Mouse (Mus musculus) heart, postnatal 10 days (tissue): Measurements from ENCODE around the gene Kcnma1. TPM values are rescaled to one million over a fixed set of nuclear protein-coding genes. Genes with fewer than 3 reads are reported as not detected.

Experiments used
- DNase-seq, 2 experiments: peaks; one replicate each; pipeline ENCODE4 v3.0.0; 2021
- intact Hi-C: fragments of 180-260 bp; cut with DNase I; formaldehyde crosslinking; loops from one replicate; pipeline ENCODE4 v1.15.1; 2025
- total RNA-seq, 2 experiments: library from RNA; stranded (reverse); gene quantifications; 2 replicates each; pipeline ENCODE4 v1.2.3; 2021

Kcnma1 gene
- total RNA-seq, 2 experiments from 2014 or later, result 0.41 to 0.87 TPM

DNA sequence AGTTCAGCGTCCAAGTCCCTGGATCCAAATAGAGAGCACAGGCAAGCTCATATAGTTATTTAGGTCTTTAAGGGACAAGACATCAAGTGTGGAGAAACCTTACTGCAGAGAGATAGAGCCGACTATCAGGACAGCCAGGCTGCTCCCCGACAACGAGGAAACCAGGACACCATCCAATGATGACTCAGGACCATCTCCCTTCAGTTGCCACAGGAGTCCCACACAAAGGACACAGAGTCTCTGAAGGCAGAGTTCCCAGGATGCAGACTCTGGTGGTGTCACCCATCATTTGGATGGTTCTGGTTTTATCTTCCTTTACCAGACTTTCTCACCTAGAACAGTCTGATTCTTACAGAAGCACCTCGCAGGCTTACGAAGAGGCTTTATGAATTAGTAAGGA lies 388.9 kb downstream of the Kcnma1 start:
- intact Hi-C loops, result no loop called here
- DNase-seq, result no peak

DNA sequence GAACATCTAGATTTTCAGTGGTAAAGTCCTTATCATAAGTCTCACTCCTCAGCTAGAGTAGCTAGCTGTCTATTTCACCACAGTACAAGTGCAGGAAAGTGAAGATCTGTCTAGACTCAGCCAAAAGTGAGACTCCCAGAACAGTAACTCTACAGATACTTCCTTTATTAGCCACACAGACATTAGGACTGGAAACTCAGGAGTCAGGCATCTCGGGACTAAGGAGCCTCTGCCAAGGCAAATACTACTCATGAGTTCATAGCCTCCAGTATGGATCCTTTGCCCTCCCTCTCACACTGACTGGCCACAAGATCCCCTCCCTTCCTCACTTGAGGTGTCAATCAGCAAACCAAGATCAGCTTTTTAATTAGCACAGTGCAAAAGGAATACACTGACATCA lies 389.8 kb downstream of the Kcnma1 start:
- intact Hi-C loops, result no loop called here

DNA sequence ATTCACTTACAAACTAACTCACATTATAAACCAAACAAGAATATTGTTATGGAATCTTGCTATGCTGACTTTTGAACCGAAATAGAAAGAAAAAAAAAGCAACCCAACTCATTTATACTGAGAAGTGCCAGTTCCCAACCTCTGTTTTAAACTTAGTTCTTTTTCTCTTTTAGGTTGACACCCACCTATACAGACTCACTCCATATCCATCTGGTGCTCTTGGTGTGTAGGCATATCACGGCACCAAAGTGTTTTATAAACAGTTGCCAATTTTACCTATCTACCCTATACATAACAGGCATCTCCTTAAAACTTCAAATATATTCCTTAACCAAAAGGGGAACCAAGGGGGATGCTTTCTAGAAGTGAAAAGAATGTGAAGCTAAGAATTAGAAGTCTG lies 393.6 kb downstream of the Kcnma1 start:
- no peak for DNase-seq
- intact Hi-C loops, result no loop called here

More for the DNA sequence above, 389.8 kb downstream of the Kcnma1 start:
- DNase-seq, result no peak

DNA sequence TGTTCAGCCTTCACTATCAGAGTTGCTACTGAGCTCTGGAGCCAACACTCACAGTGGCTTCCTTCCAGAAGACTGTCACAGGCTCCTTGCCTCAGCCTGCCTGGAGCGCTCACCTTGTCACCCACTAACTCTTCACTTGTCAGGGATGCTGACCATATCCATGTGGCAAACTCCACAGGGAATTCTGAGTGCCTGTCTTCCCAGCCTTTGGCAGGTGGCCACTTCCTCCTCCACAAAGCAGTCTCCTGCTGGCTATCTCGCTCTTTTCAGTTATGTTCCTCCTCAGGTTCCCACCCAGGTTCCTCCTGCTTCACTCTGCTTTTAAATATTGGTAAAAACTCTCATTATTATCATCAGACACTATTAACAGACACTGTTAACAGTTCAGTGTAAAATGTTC lies 395.3 kb downstream of the Kcnma1 start:
- no peak for DNase-seq
- intact Hi-C loops, result no loop called here

DNA sequence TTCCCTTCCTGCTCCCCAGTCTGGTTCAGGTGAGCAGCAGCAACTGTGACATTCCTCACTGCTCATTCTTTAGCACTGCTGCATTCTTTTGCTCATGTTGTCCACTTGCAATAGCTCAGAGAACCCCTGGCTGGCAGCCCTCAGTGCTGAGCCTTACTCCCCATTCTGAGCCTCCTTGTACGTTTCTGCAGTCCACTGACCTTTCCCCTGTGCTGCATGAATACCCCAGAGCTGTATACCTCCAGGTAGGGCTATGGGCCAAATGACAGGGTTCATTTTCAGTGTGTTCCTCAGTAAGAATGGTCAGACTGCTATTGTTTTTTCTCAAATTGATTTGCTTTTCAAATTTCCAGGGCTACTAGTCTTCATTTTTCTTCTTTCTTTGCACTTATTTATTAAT lies 396.2 kb downstream of the Kcnma1 start:
- DNase-seq, result no peak
- intact Hi-C loops, result no loop called here

DNA sequence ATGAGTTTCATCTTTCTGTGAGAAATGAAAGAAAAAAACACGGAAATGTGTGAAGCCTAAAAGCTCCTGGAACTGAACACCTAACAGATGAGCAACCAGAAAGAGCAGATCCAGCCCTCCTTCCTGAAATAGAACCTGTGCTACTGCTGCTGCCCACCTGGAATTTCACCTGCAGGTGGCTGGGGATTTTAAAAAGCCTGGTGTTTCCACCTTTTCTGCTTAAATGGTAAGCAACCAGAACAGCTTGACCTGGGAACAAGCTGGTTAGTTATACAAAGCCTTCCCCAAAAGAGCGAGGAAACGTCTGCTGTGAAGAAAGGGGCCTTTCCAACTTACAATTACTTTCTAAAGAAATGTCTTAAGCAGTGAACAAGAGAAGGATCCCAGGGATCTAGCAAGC lies 404.2 kb downstream of the Kcnma1 start:
- no peak for DNase-seq
- intact Hi-C loops, result no loop called here

DNA sequence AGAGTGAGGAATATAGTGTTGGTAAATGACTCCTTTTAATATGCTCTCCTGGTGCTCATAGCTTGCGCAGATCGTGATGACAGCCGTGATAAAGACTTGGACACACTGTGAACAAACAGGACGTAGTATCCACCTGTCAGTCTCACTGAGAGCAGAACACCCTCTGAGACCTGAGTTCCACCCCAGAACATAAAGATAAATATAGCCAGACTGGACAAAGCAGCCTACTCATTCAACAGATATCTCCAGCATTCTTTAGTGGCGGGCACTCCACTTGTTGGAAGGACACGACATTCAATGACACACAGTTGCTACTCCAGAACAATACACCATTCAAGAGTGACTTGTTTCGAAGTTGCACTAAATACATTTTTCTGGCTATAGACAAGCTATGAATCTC lies 408.6 kb downstream of the Kcnma1 start:
- peak; percentile 28 to 40 for DNase-seq
- intact Hi-C loops, result no loop called here

DNA sequence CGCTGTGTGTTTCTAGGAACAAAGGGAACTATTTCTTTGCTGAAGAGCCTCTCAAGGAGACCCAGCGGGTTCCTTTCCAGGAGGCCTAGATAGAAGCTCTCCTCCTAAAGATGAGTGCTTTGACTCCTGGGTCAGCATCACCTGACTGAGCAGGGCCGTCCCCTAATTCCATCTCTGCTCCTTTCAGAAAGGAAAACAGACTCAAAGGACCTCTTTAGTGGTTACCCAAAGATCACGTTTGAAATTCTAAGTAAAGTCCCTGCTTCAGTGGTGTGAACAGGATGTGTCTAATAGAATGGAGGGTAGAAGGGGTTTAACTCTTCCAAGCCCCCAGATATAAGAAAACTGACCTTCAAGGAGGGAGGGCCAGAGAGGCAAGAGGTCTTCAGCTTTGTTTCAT lies 411.4 kb downstream of the Kcnma1 start:
- no peak for DNase-seq
- intact Hi-C loops, result no loop called here

DNA sequence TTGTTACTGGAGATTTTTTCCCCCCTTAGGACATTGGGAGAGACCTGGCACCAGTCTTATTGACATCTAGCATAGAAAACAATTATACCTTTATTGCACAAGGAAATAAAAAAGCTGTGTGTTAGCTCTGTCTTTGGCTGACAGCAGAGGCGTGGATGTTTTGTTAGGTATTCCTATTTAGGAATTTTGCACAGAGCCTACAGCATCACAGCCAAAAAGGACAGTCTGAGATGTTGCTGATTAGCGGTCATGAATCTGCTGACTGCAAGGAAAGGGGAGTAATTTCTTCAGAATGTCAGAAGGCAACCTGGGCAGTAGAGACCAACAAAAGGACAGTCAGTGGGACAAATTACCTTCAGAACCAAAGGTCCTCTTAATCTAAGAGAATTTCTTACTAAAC lies 412.2 kb downstream of the Kcnma1 start:
- no peak for DNase-seq
- intact Hi-C loops, result no loop called here

DNA sequence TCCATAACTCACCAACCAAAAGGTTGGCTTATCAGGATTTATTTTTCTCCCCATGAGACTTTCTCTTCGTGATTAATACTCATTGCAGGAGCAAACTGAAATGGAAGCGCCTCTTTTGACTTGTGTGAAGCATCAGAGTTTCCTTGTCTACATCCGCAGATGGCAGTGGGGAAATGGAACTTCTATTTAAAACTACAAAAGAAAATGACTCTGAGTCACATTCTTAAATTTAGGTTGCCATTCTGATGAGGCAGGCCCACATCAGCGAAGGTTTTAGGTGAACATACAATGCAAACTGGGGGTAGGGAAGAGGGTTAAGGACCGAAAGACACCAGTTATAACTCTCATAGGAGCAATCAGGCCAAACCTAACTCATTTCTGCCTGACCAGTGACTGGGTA lies 419.7 kb downstream of the Kcnma1 start:
- intact Hi-C loops, result no loop called here
- no peak for DNase-seq

DNA sequence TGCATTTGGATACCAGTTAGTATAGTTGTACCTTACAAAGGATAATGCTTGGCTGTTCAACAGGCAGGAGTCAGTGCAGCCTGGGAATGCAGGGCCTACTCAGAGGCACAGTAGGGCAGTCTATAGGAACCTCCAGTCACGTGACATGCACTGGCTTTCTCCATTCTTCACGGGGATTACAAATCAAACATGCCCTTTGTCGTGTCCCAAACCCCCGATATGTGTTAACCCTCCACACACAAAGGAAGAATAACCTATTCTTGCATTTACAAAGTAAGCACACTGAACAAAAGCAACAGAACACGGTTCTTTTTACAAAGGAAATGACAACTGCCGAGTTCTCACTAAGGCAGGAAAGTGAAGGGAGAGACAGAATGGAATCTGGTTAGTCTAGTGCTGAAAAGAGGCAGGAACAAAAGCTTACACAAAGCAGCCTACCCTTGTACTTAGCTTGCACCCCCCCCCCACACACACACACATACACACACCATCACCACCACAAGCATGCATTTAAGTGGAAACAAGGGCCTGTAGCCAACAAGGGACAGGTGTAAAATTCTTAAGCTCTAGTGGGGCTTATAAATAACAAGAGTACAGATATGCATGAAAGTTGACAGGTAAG lies 421.4 kb downstream of the Kcnma1 start:
- intact Hi-C loops, result no loop called here
- no peak for DNase-seq

DNA sequence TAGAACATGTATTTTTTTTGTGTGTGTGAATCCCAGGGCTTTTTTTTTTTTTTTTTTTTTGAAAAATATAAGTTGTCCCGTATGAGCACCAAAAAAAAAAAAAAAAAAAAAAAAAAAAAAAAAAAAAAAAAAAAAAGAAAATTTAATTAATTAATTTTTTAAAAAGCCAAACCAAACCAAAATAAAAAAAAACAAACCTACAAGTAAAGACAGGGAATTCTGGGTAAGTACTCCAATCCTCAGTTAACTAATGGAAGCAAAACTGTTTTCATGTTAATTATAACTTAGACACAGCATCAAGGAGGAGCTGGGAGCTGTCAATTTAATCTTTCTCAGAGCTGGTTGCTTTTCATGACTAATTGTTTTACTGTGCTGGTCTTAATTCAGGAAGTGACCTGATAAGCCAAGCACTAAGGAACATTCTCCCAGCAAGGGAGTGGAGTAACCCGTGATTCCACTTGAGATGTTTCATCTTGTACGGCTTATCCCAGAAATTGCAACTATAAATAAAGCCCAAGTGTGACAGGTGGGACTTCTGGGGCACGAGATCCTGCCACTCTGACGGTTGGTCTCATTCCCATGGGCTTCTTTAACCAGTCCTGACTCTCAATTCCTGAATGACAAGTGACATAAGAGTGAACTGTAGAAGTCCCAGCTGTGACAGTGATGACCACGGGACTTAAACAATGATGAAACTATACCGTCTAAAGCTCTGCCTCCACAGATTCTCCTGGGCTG lies 424.4 kb downstream of the Kcnma1 start:
- no peak for DNase-seq
- intact Hi-C loops, result loop anchor here (10.0 kb wide), 1 partner anchor 685 kb away; no protein-coding TSS in a partner anchor

DNA sequence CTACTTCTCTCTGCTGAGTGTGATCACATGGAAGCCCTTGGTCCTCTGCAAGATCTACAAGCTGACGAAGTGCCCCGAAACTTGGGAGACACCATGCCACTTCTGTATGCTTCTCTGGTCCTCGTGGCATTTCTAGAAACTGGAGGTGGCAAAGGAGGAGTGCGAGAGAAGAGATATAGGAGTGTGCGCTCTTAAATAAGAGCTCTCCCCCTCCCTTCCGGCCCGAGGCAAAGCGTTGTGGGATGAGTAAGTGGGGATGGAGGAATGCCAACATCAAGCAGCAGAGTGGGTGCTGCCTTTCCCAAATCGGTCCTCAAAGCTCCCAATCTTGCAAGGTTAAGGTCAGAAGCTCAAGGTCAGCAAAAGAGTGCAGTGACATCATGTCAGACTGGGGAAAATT lies 426.8 kb downstream of the Kcnma1 start:
- DNase-seq, result no peak
- intact Hi-C loops, result loop anchor here (10.0 kb wide), 1 partner anchor 687 kb away; no protein-coding TSS in a partner anchor

DNA sequence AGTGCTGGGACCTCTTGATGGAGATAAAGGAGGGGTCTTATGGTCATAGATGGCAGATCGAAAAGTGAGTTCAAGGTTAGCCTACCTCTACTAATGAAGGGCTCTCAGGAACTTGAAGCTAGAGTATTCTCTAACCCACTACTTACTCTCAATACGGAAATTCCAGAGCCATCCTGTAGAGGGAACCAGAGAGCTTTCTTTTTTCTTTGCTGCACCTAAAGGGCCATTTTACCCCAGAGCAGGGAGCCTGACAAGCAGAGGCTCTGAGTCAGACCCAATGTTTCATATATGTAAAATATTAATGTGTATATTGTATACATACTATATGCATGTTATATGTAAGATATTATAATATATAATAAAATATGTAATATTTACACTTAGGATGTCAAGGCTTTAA lies 431.1 kb downstream of the Kcnma1 start:
- DNase-seq, result peak; percentile 74 to 81
- intact Hi-C loops, result loop anchor here (1.0 to 10.0 kb wide), 5 partner anchors 57 to 692 kb away; no protein-coding TSS in a partner anchor

DNA sequence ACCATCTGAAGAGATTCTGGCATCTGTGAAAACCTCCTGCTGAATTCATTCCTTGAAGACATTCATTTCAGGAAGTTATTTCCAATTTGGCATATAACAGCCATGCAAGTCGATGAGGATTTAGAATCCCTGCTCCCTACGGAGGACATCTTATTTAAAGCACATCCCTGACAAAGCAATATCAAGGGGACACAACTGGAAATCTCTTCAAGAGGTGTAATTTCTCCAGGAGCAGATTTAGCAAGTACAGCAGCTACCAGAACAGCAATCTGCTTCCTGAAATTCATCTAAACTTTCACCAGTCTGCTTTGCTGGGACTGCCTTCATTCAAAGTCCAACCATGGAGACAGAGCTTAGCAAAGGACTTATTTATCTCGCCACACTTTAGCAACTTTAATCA lies 433.0 kb downstream of the Kcnma1 start:
- intact Hi-C loops, result loop anchor here (5.0 to 10.0 kb wide), 2 partner anchors 211 to 694 kb away; no protein-coding TSS in a partner anchor
- DNase-seq, result no peak

DNA sequence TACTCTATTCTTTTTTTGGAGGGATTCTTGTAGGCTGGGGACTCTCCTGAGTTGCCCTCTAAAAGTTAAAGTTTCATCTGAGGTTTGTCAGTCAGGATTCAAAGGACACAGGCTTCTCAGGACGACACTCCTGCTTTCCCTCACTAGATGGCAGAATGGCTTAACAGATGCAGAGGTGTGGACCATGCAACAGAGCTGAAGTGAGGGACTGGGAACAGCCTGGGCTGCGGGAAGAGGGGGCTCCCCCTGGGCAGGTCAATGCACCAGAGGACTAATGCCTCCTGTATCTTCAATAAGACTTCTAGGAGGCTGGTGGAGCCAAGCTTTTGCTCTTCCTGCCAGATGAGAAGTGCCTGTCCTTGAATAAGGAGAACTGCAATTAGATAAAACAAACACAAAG lies 438.3 kb downstream of the Kcnma1 start:
- intact Hi-C loops, result no loop called here

DNA sequence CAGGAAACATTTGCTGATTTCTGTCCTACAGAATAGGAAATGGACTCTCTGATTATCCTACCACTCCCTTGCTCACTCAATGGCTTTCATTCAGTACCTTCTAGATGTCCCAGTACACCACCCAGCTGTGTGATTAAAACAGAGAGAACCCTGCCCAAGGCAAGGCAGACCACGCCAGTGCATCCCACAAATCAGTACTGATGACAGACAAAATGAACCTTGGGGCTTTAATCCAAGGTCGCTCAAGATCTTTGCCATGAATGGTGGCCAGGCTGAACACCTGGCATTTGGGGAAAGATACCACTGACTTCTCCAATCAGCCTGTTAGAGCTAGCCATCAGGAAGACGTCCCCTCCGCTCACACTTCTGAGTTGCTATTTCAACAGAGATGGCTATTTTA lies 440.2 kb downstream of the Kcnma1 start:
- intact Hi-C loops, result no loop called here
- DNase-seq, result no peak

More for the DNA sequence above, 438.3 kb downstream of the Kcnma1 start:
- peak; percentile 16 to 31 for DNase-seq

DNA sequence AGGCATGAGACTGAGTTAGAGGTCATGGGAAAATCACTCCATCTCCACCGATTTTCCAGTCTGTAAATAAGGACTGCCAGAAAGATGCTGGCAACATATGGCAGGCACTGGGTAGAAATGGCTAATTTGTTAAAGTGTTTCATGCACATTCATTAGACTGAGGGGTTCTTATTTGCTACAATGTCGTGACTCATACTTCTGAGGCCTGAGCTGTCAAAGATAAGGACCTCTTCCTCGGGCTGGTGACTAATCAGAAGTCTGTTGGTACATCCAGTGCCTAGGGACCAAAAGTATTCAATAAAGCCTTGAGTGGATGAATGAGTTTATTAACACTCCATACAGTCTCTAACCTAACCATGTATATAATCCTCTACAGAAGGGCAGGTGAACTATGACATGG lies 440.9 kb downstream of the Kcnma1 start:
- intact Hi-C loops, result no loop called here
- DNase-seq, result no peak

DNA sequence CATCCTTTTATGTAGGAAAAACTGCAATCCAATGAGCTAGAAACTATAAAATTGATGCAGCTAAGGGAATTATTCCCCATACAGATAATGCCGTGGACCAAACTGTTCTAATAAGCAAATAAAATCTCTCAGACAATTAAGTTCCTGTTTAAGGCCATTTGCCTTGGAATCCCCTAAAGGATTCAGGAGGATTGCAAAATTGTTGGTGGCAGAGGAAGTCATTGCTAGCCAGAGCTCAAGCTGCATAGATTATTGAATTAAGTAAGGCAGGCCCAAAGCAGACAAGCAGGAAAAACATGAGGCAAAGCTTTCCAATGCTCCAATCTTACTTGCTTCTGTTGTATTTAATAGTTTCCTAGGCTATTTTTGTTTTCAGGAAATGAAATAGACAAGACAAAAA lies 441.5 kb downstream of the Kcnma1 start:
- intact Hi-C loops, result no loop called here
- DNase-seq, result no peak

DNA sequence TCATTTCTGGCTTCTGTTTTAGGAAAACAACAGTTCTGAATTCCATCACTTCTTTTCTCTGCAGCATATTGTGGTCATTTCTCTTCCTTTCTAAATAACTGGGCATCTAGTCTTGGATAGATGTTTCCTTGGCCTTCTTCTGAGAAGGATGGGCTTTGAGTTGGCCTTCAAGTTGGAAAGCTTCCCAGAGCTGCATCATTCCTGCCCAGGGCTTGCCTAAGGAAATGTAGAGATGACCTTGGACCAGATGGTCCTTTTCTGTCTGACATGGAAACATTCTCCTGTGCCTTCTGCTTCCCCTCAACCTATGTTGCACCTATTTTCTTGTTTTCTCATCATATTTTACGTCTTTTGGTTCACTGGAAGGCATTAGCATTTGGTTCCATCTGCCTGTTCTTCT lies 444.0 kb downstream of the Kcnma1 start:
- DNase-seq, result no peak
- intact Hi-C loops, result no loop called here

DNA sequence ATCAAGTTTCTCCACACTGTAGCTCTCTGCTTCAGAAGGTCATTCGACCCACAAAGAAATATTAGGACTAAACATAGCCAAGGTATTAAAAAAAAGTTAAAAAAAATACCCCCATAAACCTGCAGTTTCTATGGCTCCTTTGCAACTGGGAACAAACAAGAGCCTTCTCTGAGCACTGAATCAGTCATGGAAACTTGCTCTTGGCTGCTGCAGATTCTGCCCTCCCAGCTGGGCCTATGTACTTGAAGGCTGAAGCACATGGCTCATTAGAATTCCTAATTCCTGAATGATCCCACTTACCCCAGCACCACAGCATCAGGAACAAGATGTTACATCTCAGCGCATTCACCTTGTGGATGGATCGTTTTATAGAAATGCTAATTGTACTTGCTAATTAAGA lies 448.4 kb downstream of the Kcnma1 start:
- intact Hi-C loops, result no loop called here
- DNase-seq, result no peak

DNA sequence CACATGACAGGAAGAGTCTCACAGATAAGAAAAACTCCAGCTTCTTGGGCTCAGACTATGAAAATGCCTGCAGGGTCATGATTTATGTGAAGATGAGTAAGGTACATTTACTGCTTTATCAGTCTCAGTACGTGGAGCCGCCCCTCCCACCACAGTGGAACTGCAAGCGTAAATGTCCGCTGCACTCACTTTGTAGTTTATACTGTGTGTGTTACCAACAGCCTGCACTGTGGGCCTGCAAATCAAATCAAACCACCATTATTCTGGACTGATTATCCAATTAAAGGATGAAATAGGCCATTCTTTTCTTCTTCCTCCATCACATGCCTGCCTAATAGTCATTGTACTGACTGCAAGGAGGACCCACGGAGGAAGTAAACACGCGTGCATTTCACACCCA lies 449.8 kb downstream of the Kcnma1 start:
- intact Hi-C loops, result no loop called here
- DNase-seq, result no peak
